Mouse (Mus musculus): ENCODE results near the gene Tcf20.

GRCm38 (mm10) chr15:82764881-82765280 lies 222.8 kb downstream of the Tcf20 start:
- TF ChIP-seq CTCF (conservative IDR thresholded peaks at IDR 0.05; ENCODE audit: low read length) (no peak), NANOG (IDR thresholded peaks at IDR 0.05; ENCODE audit: borderline replicate concordance, low read length) (no peak), POU5F1 (IDR thresholded peaks at IDR 0.05; ENCODE audit: borderline replicate concordance, low read length) (no peak)
